Mouse (Mus musculus): Measurements from ENCODE around the gene Rps11. TPM values are rescaled to one million over a fixed set of nuclear protein-coding genes. Genes with fewer than 3 reads are reported as not detected.
A peak's percentile ranks its signal among the peaks of the same experiment; 100 is the strongest.

Rps11 gene
- polyA plus RNA-seq, 1 experiment from 2014 or later = 1,135 TPM

MicroRNAs within 50 kb of the gene (microRNA counts, 519-probe panel; counts per million panel counts)
- microRNA mmu-miR-150 = 3,086 counts per million, percentile 69 among the panel's probes with 10 or more counts

Small RNAs within 50 kb of the gene (microRNA-seq; reads per million reads assigned to microRNA genes)
- gene Mir150 = 12.7 reads per million, percentile 24 among the genes with 10 or more reads in this experiment
- gene Mir5121 = 11.9 reads per million, percentile 23 among the genes with 10 or more reads in this experiment
- gene Mir7055 = not detected

Other genes starting within 250 kb of the Rps11 start
- 153 and 155 TPM in 2 replicates for gene Med25, start 231.7 kb downstream of the Rps11 start, polyA plus RNA-seq (2016; fragmentation: Nextera tagmentation; extraction: Ambion mirVana)
- gene Fuz, start 228.4 kb downstream of the Rps11 start, polyA plus RNA-seq (2016; fragmentation: Nextera tagmentation; extraction: Ambion mirVana) = 19.1 and 22.7 TPM in 2 replicates
- gene Ap2a1, start 194.9 kb downstream of the Rps11 start, polyA plus RNA-seq (2016; fragmentation: Nextera tagmentation; extraction: Ambion mirVana) = 103 and 107 TPM in 2 replicates
- gene Tsks, start 181.2 kb downstream of the Rps11 start, polyA plus RNA-seq (2016; fragmentation: Nextera tagmentation; extraction: Ambion mirVana) = not detected in 2 replicates
- gene Cpt1c, start 149.6 kb downstream of the Rps11 start, polyA plus RNA-seq (2016; fragmentation: Nextera tagmentation; extraction: Ambion mirVana) = 42.8 and 44.2 TPM in 2 replicates
- gene Prmt1, start 137.9 kb downstream of the Rps11 start, polyA plus RNA-seq (2016; fragmentation: Nextera tagmentation; extraction: Ambion mirVana) = 551 and 566 TPM in 2 replicates
- gene Irf3, start 126.8 kb downstream of the Rps11 start, polyA plus RNA-seq (2016; fragmentation: Nextera tagmentation; extraction: Ambion mirVana) = 62.7 and 74.3 TPM in 2 replicates
- gene Bcl2l12, start 125.7 kb downstream of the Rps11 start, polyA plus RNA-seq (2016; fragmentation: Nextera tagmentation; extraction: Ambion mirVana) = 46.7 and 46.8 TPM in 2 replicates
- 50.6 and 52.4 TPM in 2 replicates for gene Scaf1, start 108.1 kb downstream of the Rps11 start, polyA plus RNA-seq (2016; fragmentation: Nextera tagmentation; extraction: Ambion mirVana)
- gene Rras, start 106.5 kb downstream of the Rps11 start, polyA plus RNA-seq (2016; fragmentation: Nextera tagmentation; extraction: Ambion mirVana) = 22.6 and 23.2 TPM in 2 replicates
- 10.9 and 14.0 TPM in 2 replicates for gene Prr12, start 71.6 kb downstream of the Rps11 start, polyA plus RNA-seq (2016; fragmentation: Nextera tagmentation; extraction: Ambion mirVana)
- gene Nosip, start 62.0 kb downstream of the Rps11 start, polyA plus RNA-seq (2016; fragmentation: Nextera tagmentation; extraction: Ambion mirVana) = 55.9 and 60.0 TPM in 2 replicates
- gene Prrg2, start 61.8 kb downstream of the Rps11 start, polyA plus RNA-seq (2016; fragmentation: Nextera tagmentation; extraction: Ambion mirVana) = 17.8 and 18.0 TPM in 2 replicates
- gene Rcn3, start 32.2 kb downstream of the Rps11 start, polyA plus RNA-seq (2016; fragmentation: Nextera tagmentation; extraction: Ambion mirVana) = 177 and 180 TPM in 2 replicates
- gene Fcgrt, start 20.6 kb downstream of the Rps11 start, polyA plus RNA-seq (2016; fragmentation: Nextera tagmentation; extraction: Ambion mirVana) = 20.2 and 21.0 TPM in 2 replicates
- 977 and 1,019 TPM in 2 replicates for gene Rpl13a, start 4.3 kb upstream of the Rps11 start, polyA plus RNA-seq (2016; fragmentation: Nextera tagmentation; extraction: Ambion mirVana)
- gene Gm45713, start 11.8 kb upstream of the Rps11 start, polyA plus RNA-seq (2016; fragmentation: Nextera tagmentation; extraction: Ambion mirVana) = 0.31 TPM in 1 of 2 replicates, not detected in the other
- 0.52 and 1.6 TPM in 2 replicates for gene Flt3l, start 12.0 kb upstream of the Rps11 start, polyA plus RNA-seq (2016; fragmentation: Nextera tagmentation; extraction: Ambion mirVana)
- gene Pih1d1, start 29.9 kb upstream of the Rps11 start, polyA plus RNA-seq (2016; fragmentation: Nextera tagmentation; extraction: Ambion mirVana) = 90.3 and 91.0 TPM in 2 replicates
- 33.4 and 39.8 TPM in 2 replicates for gene Aldh16a1, start 30.1 kb upstream of the Rps11 start, polyA plus RNA-seq (2016; fragmentation: Nextera tagmentation; extraction: Ambion mirVana)
- 1.1 and 1.2 TPM in 2 replicates for gene Slc17a7, start 39.5 kb upstream of the Rps11 start, polyA plus RNA-seq (2016; fragmentation: Nextera tagmentation; extraction: Ambion mirVana)
- not detected in 2 replicates for gene Gfy, start 55.1 kb upstream of the Rps11 start, polyA plus RNA-seq (2016; fragmentation: Nextera tagmentation; extraction: Ambion mirVana)
- not detected in 2 replicates for gene Pth2, start 56.6 kb upstream of the Rps11 start, polyA plus RNA-seq (2016; fragmentation: Nextera tagmentation; extraction: Ambion mirVana)
- 0.46 and 0.48 TPM in 2 replicates for gene Ccdc155, start 80.5 kb upstream of the Rps11 start, polyA plus RNA-seq (2016; fragmentation: Nextera tagmentation; extraction: Ambion mirVana)
- 3.0 and 3.4 TPM in 2 replicates for gene Dkkl1, start 87.7 kb upstream of the Rps11 start, polyA plus RNA-seq (2016; fragmentation: Nextera tagmentation; extraction: Ambion mirVana)
- gene Tead2, start 91.3 kb upstream of the Rps11 start, polyA plus RNA-seq (2016; fragmentation: Nextera tagmentation; extraction: Ambion mirVana) = 185 and 208 TPM in 2 replicates
- 1.3 and 1.5 TPM in 2 replicates for gene Cd37, start 114.7 kb upstream of the Rps11 start, polyA plus RNA-seq (2016; fragmentation: Nextera tagmentation; extraction: Ambion mirVana)
- gene Slc6a16, start 116.6 kb upstream of the Rps11 start, polyA plus RNA-seq (2016; fragmentation: Nextera tagmentation; extraction: Ambion mirVana) = 0.10 and 0.28 TPM in 2 replicates
- not detected in 2 replicates for gene Slc6a21, start 153.1 kb upstream of the Rps11 start, polyA plus RNA-seq (2016; fragmentation: Nextera tagmentation; extraction: Ambion mirVana)
- 11.5 and 14.7 TPM in 2 replicates for gene Trpm4, start 209.3 kb upstream of the Rps11 start, polyA plus RNA-seq (2016; fragmentation: Nextera tagmentation; extraction: Ambion mirVana)
- gene Hrc, start 210.9 kb upstream of the Rps11 start, polyA plus RNA-seq (2016; fragmentation: Nextera tagmentation; extraction: Ambion mirVana) = 0.65 and 0.68 TPM in 2 replicates
- gene Ppfia3, start 242.6 kb upstream of the Rps11 start, polyA plus RNA-seq (2016; fragmentation: Nextera tagmentation; extraction: Ambion mirVana) = 15.6 and 16.2 TPM in 2 replicates
- 2.9 and 3.8 TPM in 2 replicates for gene Lin7b, start 246.1 kb upstream of the Rps11 start, polyA plus RNA-seq (2016; fragmentation: Nextera tagmentation; extraction: Ambion mirVana)